24 mouse cellular contexts compared by ENCODE assay signal in the genomic region with DNA sequence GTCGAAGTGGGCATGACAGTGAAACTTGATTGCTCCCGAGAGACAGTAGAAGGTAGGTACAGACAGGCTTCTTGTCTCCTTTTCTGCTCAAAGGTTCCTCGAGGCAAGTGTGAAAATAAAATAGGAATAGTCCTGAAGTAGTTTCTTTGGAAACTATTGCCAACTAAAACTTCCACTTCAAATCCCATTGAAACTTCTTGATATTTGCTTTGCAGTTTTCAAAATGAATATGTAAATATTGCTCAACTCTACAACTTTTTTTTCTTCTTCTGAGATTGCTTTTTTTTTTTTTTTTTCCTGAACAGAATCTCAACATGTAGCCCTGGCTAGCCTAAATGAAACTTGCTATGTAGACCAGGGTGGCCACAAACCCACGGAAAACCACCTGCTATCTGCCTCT.
"Had no signal": no experiment of that assay in that cellular context is flagged by ENCODE, and none has a peak within 500 bp of the region (broad histone marks: within the 10 kb centered on the region; RNA-seq: fewer than 3 reads in every experiment).

No protein-coding gene starts in this region.

- H3K9me3 ChIP-seq: heart, embryonic 13.5 days; heart, embryonic 15.5 days; hindbrain, embryonic 13.5 days; hindbrain, embryonic 15.5 days; kidney, embryonic 15.5 days; limb, embryonic 13.5 days had no signal

- H3K4me2 ChIP-seq: heart, embryonic 11.5 days; heart, embryonic 13.5 days; heart, embryonic 15.5 days; hindbrain, embryonic 13.5 days; hindbrain, embryonic 15.5 days; kidney, embryonic 15.5 days; limb, embryonic 13.5 days had no signal

- ATAC-seq: forebrain, postnatal 0 days; hindbrain, postnatal 0 days; intestine, embryonic 16.5 days had no signal

- H3K9ac ChIP-seq: forebrain, postnatal 0 days; heart, embryonic 13.5 days; heart, embryonic 15.5 days; hindbrain, embryonic 13.5 days; hindbrain, embryonic 15.5 days; kidney, embryonic 15.5 days; limb, embryonic 13.5 days had no signal

- DNase-seq: forebrain, postnatal 0 days; gastrocnemius, postnatal 14 days; gastrocnemius, postnatal 36 days; heart, adult 2 months; heart, postnatal 14 days; heart, postnatal 36 days; kidney, adult 11 months; kidney, adult 2 months; kidney, adult 9 months; kidney, postnatal 14 days; kidney, postnatal 36 days; layer of hippocampus, adult 9-11 months; layer of hippocampus, postnatal 36 days; left cerebral cortex, postnatal 4 days had no signal

- H3K27ac ChIP-seq: heart, adult 2 months; heart, embryonic 13.5 days; heart, embryonic 15.5 days; hindbrain, embryonic 13.5 days; hindbrain, embryonic 15.5 days; hindbrain, postnatal 0 days; kidney, embryonic 15.5 days; kidney, postnatal 0 days; limb, embryonic 13.5 days had no signal

- H3K4me3 ChIP-seq: heart, adult 2 months; heart, embryonic 13.5 days; heart, embryonic 15.5 days; hindbrain, embryonic 13.5 days; hindbrain, embryonic 15.5 days; kidney, embryonic 15.5 days; limb, embryonic 13.5 days had no signal

- H3K27me3 ChIP-seq: heart, embryonic 13.5 days; heart, embryonic 15.5 days; hindbrain, embryonic 13.5 days; hindbrain, embryonic 15.5 days; kidney, embryonic 15.5 days; limb, embryonic 13.5 days had no signal

- H3K4me1 ChIP-seq: heart, embryonic 15.5 days; hindbrain, embryonic 13.5 days; hindbrain, embryonic 15.5 days; kidney, embryonic 15.5 days; limb, embryonic 13.5 days had no signal

- H3K36me3 ChIP-seq: heart, embryonic 13.5 days; heart, embryonic 15.5 days; hindbrain, embryonic 13.5 days; hindbrain, embryonic 15.5 days; kidney, embryonic 15.5 days; limb, embryonic 13.5 days had no signal
